Mouse (Mus musculus) limb, embryonic 13.5 days (tissue): ENCODE results near the gene Ppp4r3a. TPM values are rescaled to one million over a fixed set of nuclear protein-coding genes. Genes with fewer than 3 reads are reported as not detected.

Source experiments
- ATAC-seq: fragments of 200-750 bp; cut with Nextera tagmentation; 2 replicates; pipeline ENCODE4 v1.8.0; 2017; ENCODE audit warnings: low read depth, moderate number of reproducible peaks, moderate TSS enrichment; ENCODE audit not compliant: low FRiP score
- H3K27ac ChIP-seq: fragments of 300-500 bp; sonication (generic); 2 replicates; pipeline ENCODE4 v1.5.1; 2015; ENCODE audit warnings: inconsistent platforms, mild to moderate bottlenecking, moderate library complexity
- H3K27me3 ChIP-seq: fragments of 300-500 bp; sonication (generic); 2 replicates; pipeline ENCODE4 v1.6.1; 2015; ENCODE audit warnings: mild to moderate bottlenecking, inconsistent platforms
- H3K36me3 ChIP-seq: fragments of 300-500 bp; sonication (generic); 2 replicates; pipeline ENCODE4 v1.6.1; 2015; ENCODE audit warnings: inconsistent platforms, mild to moderate bottlenecking, moderate library complexity
- H3K4me1 ChIP-seq: fragments of 300-500 bp; sonication (generic); 2 replicates; pipeline ENCODE4 v1.6.1; 2015; ENCODE audit warnings: inconsistent platforms
- H3K4me2 ChIP-seq: fragments of 300-500 bp; sonication (generic); replicated peaks from 2 replicates; pipeline ENCODE4 v1.6.1; 2015; ENCODE audit warnings: inconsistent platforms, mild to moderate bottlenecking, moderate library complexity
- H3K4me3 ChIP-seq: fragments of 300-500 bp; sonication (generic); 2 replicates; pipeline ENCODE4 v1.5.1; 2015; ENCODE audit warnings: moderate library complexity, mild to moderate bottlenecking, inconsistent platforms
- H3K9ac ChIP-seq: fragments of 300-500 bp; sonication (generic); 2 replicates; pipeline ENCODE4 v1.6.1; 2015; ENCODE audit warnings: mild to moderate bottlenecking, inconsistent platforms
- H3K9me3 ChIP-seq: fragments of 300-500 bp; sonication (generic); 2 replicates; pipeline ENCODE4 v1.6.1; 2016; ENCODE audit warnings: inconsistent platforms
- WGBS: fragments of 180-500 bp; shearing (Covaris S2); methylation state at CpG from one replicate; pipeline ENCODE4 v1.1.7; 2015; 5-methylcytosine and 5-hydroxymethylcytosine counted together
- microRNA counts: library from miRNA; unstranded; fragments of <30 nt; microRNA quantifications from one replicate; lab custom pipeline; 2016
- microRNA-seq: library from miRNA; unstranded; fragments of <30 nt; microRNA quantifications from one replicate; pipeline ENCODE4, GENCODE M21; 2016
- polyA plus RNA-seq: library from polyadenylated mRNA; unstranded; fragments of >200 nt; fragmentation: Nextera tagmentation; extraction: Ambion mirVana; gene quantifications from 2 replicates; pipeline ENCODE4 v1.2.1, GENCODE M21; 2015

Gene Ppp4r3a
- polyA plus RNA-seq, 1 experiment from 2014 or later = 39.3 TPM

DNA sequence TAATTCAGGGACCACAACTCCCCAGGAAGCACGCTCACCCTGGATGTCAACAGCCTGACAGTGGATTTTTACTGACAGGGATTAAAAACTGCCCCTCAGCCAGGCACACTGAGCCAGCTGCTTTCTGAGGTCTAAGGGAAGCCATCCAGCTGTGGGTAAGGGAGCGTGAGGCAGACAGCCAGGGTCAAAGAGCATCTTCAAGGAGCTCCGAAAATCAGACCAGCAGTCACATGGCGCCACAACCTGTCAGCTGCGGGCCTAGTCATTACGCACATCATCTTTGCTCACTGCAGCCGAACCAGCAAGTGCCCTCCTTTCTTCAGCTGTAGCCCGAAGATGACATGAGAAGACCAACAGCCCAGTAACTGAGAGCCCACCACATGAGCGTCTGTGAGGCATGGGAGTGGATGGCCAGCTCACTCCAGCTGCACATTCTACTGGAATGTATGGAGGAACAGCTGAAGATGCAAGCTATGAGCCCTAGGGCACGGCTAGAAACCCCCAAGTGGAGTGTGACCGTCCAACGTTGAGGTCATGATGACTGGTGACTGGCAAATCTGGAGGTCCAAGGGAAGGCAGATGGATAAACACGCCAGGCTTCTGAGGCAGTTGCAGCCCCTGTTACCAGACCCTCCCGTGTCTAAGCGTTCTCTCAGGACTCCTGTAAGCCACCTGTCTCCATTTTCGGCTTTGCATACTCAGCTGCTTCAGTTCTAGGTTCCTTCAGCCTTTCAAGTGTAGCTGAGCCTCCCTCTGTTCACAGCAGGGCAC is 87.7 kb downstream of the Ppp4r3a start:
- H3K9me3 ChIP-seq = no peaks in the 10 kb centered on the region
- H3K4me1 ChIP-seq = peaks cover 60% of the 10 kb centered on the region
- peaks cover 28% of the 10 kb centered on the region for H3K27me3 ChIP-seq
- no peaks in the 10 kb centered on the region for H3K36me3 ChIP-seq
- H3K27ac ChIP-seq = no peak overlapping the region
- WGBS = 45% methylated on average over 16 of the region's 16 CpGs
- peak overlapping the region; percentile 7; the same call in 1 of the 2 replicates for H3K4me2 ChIP-seq
- H3K9ac ChIP-seq = no peak overlapping the region
- H3K4me3 ChIP-seq = no peak overlapping the region
- peak; percentile 68 for ATAC-seq

DNA sequence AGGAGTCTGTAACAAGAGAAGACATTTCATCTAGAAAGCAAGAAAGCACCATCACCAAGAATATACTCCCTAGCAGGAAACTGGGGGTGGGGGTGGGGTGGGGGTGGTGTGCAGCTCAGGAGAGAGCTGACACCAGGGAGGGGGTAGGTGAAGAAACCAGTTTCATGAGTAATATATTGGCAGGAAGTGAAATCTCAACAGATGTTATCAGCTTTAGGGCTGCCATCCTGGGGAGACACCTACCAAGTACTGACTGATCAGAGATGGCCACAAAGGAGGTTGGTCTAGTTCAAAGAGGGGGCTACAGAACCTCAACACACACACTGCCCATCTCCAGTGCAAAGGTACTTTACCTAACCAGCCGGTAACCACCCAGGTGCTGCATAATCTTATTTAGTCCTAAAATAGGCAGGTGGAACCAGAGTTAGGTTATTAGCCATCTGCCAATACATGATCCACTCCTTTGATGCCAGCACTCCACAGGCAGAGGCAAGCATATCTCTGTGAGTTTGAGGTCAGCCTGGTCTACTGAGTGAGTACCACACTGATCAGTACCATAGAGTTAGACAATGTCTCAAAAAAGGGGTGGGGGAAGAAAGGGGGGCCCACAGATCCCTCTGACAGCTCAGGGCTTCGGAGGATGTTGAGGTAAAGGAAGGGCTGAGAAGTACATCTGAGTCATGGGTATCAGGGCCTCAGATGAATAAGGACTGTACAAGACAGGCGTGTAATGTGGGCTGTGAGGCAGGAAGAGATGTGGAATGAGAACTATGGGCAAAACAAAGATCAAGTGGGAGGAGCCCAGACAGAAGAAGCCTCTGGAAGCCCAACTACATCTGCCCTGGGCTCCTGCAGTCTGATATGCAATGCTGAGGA is 89.1 kb downstream of the Ppp4r3a start:
- no peaks in the 10 kb centered on the region for H3K36me3 ChIP-seq
- H3K9ac ChIP-seq = no peak overlapping the region
- H3K4me1 ChIP-seq = peaks cover 70% of the 10 kb centered on the region
- H3K4me2 ChIP-seq = no peak overlapping the region
- ATAC-seq = no peak
- H3K9me3 ChIP-seq = no peaks in the 10 kb centered on the region
- H3K4me3 ChIP-seq = no peak overlapping the region
- WGBS = 73% methylated on average over 3 of the region's 3 CpGs
- H3K27me3 ChIP-seq = peaks cover 28% of the 10 kb centered on the region
- H3K27ac ChIP-seq = no peak overlapping the region

DNA sequence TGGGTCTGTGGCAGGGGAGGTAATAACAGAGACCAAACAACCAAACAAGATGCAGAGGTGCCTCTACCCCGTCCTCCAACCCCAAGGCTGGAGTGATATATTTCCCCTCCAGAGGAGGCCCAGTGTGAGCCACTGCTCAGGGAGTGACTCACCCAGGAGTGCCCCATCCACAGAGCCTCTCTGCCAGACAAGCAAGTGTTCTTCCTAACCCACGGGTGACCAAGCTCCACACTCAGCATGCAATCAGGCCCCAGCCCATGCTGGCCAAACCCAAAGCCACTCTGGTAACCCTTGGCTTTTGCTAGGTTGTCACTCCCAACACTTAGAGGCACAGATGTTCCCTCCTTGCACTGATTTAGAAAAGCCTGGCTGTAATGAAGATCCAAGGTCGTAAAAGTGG is 90.4 kb downstream of the Ppp4r3a start:
- Histone ChIP-seq H3K9ac (no peak overlapping the region), H3K4me3 (no peak overlapping the region), H3K27me3 (peaks cover 37% of the 10 kb centered on the region), H3K9me3 (no peaks in the 10 kb centered on the region), H3K27ac (no peak overlapping the region), H3K4me1 (peaks cover 65% of the 10 kb centered on the region), H3K4me2 (no peak overlapping the region), H3K36me3 (no peaks in the 10 kb centered on the region)
- no peak for ATAC-seq
- WGBS = 46% methylated on average over 3 of the region's 3 CpGs

DNA sequence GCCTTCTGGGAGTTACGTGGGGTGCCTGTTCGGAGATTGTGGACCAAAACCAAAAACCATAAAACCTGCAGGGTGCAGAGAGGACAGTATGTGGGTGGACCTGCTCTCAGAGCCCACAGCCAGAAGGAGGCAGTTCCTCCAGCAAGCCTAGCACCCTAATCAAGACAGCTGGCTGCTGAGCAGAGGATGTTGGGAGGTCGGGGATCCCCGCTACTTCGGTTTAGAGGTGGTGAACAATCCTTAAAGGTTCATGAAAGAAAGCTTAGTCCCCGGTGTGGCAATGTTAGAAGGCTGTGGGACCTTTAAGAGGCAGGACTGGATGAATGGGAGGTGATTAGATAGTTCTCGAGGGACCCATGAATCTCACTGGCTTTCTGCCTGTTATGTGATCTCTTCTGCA is 91.0 kb downstream of the Ppp4r3a start:
- 61% methylated on average over 7 of the region's 7 CpGs for WGBS
- Histone ChIP-seq H3K9ac (no peak overlapping the region), H3K4me1 (peaks cover 58% of the 10 kb centered on the region), H3K4me3 (no peak overlapping the region), H3K36me3 (no peaks in the 10 kb centered on the region), H3K27ac (no peak overlapping the region), H3K9me3 (no peaks in the 10 kb centered on the region), H3K4me2 (no peak overlapping the region), H3K27me3 (peaks cover 40% of the 10 kb centered on the region)
- ATAC-seq = no peak

DNA sequence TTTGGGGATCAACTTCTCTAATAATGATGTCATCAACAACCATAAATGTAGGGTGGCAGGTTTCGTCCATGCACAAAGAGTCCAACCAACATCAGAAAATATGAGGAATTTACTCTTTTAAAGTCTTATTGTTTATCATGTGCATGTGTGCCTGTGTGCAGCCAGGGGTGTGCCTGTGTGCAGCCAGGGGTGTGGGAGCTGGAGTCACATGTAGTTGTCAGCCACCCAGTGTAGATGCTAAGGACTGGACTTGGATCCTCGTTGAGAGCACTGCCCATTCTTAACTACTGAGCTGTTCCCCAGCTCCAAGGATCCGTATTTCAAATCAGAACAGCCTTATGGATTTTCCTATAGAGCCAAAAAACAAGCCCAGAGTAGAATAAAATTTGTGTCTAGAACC is 92.4 kb downstream of the Ppp4r3a start:
- Histone ChIP-seq H3K36me3 (no peaks in the 10 kb centered on the region), H3K4me2 (no peak overlapping the region), H3K9me3 (no peaks in the 10 kb centered on the region), H3K4me3 (no peak overlapping the region), H3K9ac (no peak overlapping the region), H3K27me3 (peaks cover 35% of the 10 kb centered on the region), H3K4me1 (peaks cover 55% of the 10 kb centered on the region), H3K27ac (no peak overlapping the region)
- WGBS = 60% methylated on average over 3 of the region's 3 CpGs
- ATAC-seq = no peak

DNA sequence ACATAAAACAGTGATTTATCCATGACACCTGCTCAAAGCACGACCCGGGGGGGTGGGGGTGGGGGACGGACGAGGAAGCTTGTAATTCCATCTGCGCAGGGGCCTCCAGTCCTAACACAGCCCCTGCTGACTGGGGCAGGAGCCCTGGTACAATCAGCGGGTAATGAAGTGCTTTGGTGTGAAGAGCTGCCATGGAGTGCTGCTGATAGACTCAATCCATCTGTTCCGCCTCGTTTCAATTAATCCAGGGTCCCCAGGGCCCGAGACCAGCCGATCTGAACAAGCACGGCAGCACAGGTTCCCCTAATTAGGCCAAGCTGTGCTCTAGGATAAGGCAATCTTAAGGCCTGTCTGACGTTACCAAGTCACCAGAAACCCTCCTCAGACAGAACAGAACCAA is 93.2 kb downstream of the Ppp4r3a start:
- Histone ChIP-seq H3K9me3 (no peaks in the 10 kb centered on the region), H3K36me3 (no peaks in the 10 kb centered on the region), H3K27ac (no peak overlapping the region), H3K9ac (peak overlapping the region; percentile 19; the same call in 1 of the 2 replicates), H3K4me3 (no peak overlapping the region), H3K4me1 (peaks cover 54% of the 10 kb centered on the region), H3K27me3 (peaks cover 35% of the 10 kb centered on the region), H3K4me2 (peak overlapping the region; percentile 21)
- WGBS = 6% methylated on average over 12 of the region's 12 CpGs
- peak; percentile 59; the same call in 1 of the 2 replicates for ATAC-seq

DNA sequence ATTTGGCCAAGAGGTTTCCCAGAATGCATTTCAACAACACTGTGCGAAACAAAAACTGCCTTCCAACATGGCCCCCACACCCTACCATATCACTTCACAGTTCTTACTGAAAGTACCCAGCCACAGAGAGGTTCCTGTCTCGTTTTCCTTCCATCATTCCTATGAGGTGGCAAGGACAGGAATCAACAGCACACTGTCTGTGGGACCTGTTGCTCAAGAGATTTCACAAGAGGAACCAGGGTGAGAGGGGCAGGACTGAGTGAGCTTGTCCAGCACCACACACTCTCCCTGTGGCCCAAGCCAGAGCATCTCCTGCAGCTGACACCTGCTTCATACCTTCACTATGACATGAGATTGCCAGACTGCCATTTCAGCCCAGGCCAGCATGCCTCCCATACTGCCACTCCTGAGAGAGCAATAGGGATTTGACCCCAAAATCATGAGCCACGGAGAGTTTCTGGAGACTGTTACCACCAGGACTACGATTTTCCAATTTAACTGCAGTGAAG is 93.7 kb downstream of the Ppp4r3a start:
- Histone ChIP-seq H3K27me3 (peaks cover 37% of the 10 kb centered on the region), H3K4me3 (no peak overlapping the region), H3K27ac (no peak overlapping the region), H3K4me1 (peaks cover 59% of the 10 kb centered on the region), H3K4me2 (peak overlapping the region; percentile 21), H3K36me3 (no peaks in the 10 kb centered on the region), H3K9ac (no peak overlapping the region), H3K9me3 (no peaks in the 10 kb centered on the region)
- WGBS = 15% methylated on average over 4 of the region's 4 CpGs
- no peak for ATAC-seq

MicroRNA genes within 50 kb of the gene (microRNA counts, 519-probe panel; counts per million panel counts)
- not detected for microRNA mmu-miR-1190 (lab: Ali Mortazavi, UCI)

Small RNA genes lying within 50 kb of the gene (microRNA-seq; reads per million reads assigned to microRNA genes)
- not detected for gene Mir1190

Other genes starting within 250 kb of the Ppp4r3a start
- 0.25 and 0.29 TPM in 2 replicates for gene Gpr68, start 175.5 kb downstream of the Ppp4r3a start, polyA plus RNA-seq
- 2.9 and 3.7 TPM in 2 replicates for gene Ccdc88c, start 54.6 kb downstream of the Ppp4r3a start, polyA plus RNA-seq